7 mouse cellular contexts compared by ENCODE assay signal in genomic region chr4:33204682-33205081, GRCm38 (mm10). TPM values are rescaled to one million over a fixed set of nuclear protein-coding genes. Genes with fewer than 3 reads are reported as not detected.
DNase-seq lines count a peak whose midpoint lies in the region; ATAC-seq and TF ChIP-seq lines count a peak whose summit lies in the region.

No protein-coding gene starts in this region.

- TF ChIP-seq POLR2A in bone marrow, adult 2 months (IDR thresholded peaks at IDR 0.05; ENCODE audit: borderline replicate concordance, control insufficient read depth, low read depth, low read length), result no peak
- no peak for TF ChIP-seq POLR2A in liver, adult 2 months (IDR thresholded peaks at IDR 0.05; ENCODE audit: extremely low read depth, insufficient read depth, low read length)

- peak; percentile 83 for TF ChIP-seq CTCF in bone marrow, adult 2 months (IDR thresholded peaks at IDR 0.05; ENCODE audit: control insufficient read depth, insufficient read depth, low read length)
- peak; percentile 90 for TF ChIP-seq CTCF in liver, adult 2 months (IDR thresholded peaks at IDR 0.05; ENCODE audit: low read depth, low read length)

- peak; percentile 69 for DNase-seq in A20 (ENCODE audit: low read depth, low spot score)
- DNase-seq in CD4-positive, CD25-positive, alpha-beta regulatory T cell, adult 2 months (ENCODE audit: low read depth, low spot score), result peak; percentile 76
- DNase-seq in embryonic facial prominence, embryonic 11.5 days (ENCODE audit: low spot score), result peak; percentile 77
- DNase-seq in liver, adult 2 months (ENCODE audit: extremely low read depth, low read depth, low spot score), result peak; percentile 53
- DNase-seq in retina, postnatal 7 days (ENCODE audit: low read depth, low spot score), result peak; percentile 50

- no peaks in the 10 kb centered on the region for H3K9me3 ChIP-seq in embryonic facial prominence, embryonic 11.5 days (replicated peaks; ENCODE audit: control insufficient read depth, low read length)

- H3K27ac ChIP-seq in bone marrow, adult 2 months (ENCODE audit: control insufficient read depth, insufficient read depth, low read depth, low read length, poor library complexity), result no peak overlapping the region
- no peak overlapping the region for H3K27ac ChIP-seq in embryonic facial prominence, embryonic 11.5 days (replicated peaks; ENCODE audit: low read depth, low read length)
- H3K27ac ChIP-seq in liver, adult 2 months (replicated peaks; ENCODE audit: insufficient read depth, low read depth, low read length), result no peak overlapping the region

- no peaks in the 10 kb centered on the region for H3K4me1 ChIP-seq in bone marrow, adult 2 months (ENCODE audit: control insufficient read depth, insufficient read depth, low read length)
- no peaks in the 10 kb centered on the region for H3K4me1 ChIP-seq in embryonic facial prominence, embryonic 11.5 days (ENCODE audit: control insufficient read depth, insufficient read depth, low read length)
- peaks cover 2% of the 10 kb centered on the region; the same call in 1 of the 2 replicates for H3K4me1 ChIP-seq in liver, adult 2 months (ENCODE audit: control insufficient read depth, insufficient read depth, low read length)

- H3K9ac ChIP-seq in embryonic facial prominence, embryonic 11.5 days (replicated peaks; ENCODE audit: low read length), result no peak overlapping the region
- no peak overlapping the region for H3K9ac ChIP-seq in liver, adult 2 months (ENCODE audit: low read depth, low read length)

- no peak for ATAC-seq in embryonic facial prominence, embryonic 11.5 days (replicated peaks; ENCODE audit: insufficient number of reproducible peaks, low FRiP score, low TSS enrichment, low read depth)
- ATAC-seq in hematopoietic stem cell, adult 5-6 weeks (replicated peaks in 1 of 2; ENCODE audit: insufficient read depth in 1 of 2, low FRiP score in 2 of 2, low TSS enrichment in 1 of 2, low read depth in 1 of 2, poor library complexity in 2 of 2, severe bottlenecking in 2 of 2), result peak; percentile 75 to 83

- no peak overlapping the region for H3K4me3 ChIP-seq in bone marrow, adult 2 months (replicated peaks; ENCODE audit: control insufficient read depth, low read depth, low read length)
- H3K4me3 ChIP-seq in embryonic facial prominence, embryonic 11.5 days (ENCODE audit: low read depth, low read length), result no peak overlapping the region
- H3K4me3 ChIP-seq in liver, adult 2 months (ENCODE audit: insufficient read depth, low read depth, low read length), result no peak overlapping the region

- no peaks in the 10 kb centered on the region for H3K27me3 ChIP-seq in embryonic facial prominence, embryonic 11.5 days (ENCODE audit: control insufficient read depth, insufficient read depth, low read length)
- no peaks in the 10 kb centered on the region for H3K27me3 ChIP-seq in liver, adult 2 months (ENCODE audit: control insufficient read depth, insufficient read depth, low read length)

- 16% methylated on average over 4 of the region's 4 CpGs for WGBS in bone marrow, adult 2 months
- WGBS in embryonic facial prominence, embryonic 11.5 days, result 2% methylated on average over 4 of the region's 4 CpGs
- WGBS in liver, adult 2 months, result 19% methylated on average over 4 of the region's 4 CpGs

- no peak overlapping the region for H3K4me2 ChIP-seq in embryonic facial prominence, embryonic 11.5 days (ENCODE audit: low read depth, low read length)

- no peaks in the 10 kb centered on the region for H3K79me2 ChIP-seq in liver, adult 2 months (ENCODE audit: control insufficient read depth, insufficient read depth, low read length)

- H3K36me3 ChIP-seq in embryonic facial prominence, embryonic 11.5 days (replicated peaks; ENCODE audit: control insufficient read depth, insufficient read depth, low read depth, low read length), result no peaks in the 10 kb centered on the region
- H3K36me3 ChIP-seq in liver, adult 2 months (ENCODE audit: control insufficient read depth, insufficient read depth, low read length), result no peaks in the 10 kb centered on the region

RNA-seq across cellular contexts. Expression of gene Srsf12, which starts 4.1 kb away (rescaled TPM):
- 0.85 TPM in 1 of 2 replicates, not detected in the other for polyA plus RNA-seq in bone marrow, adult 2 months (2011; ENCODE audit: insufficient read depth, insufficient read length, low replicate concordance, missing spikeins)
- polyA plus RNA-seq in embryonic facial prominence, embryonic 11.5 days (2014; fragmentation: Nextera tagmentation; extraction: Ambion mirVana), result 8.5 and 10.8 TPM in 2 replicates
- total RNA-seq in hematopoietic stem cell, adult 5-6 weeks (2017), result 0.25 and 0.89 TPM in 2 replicates
- not detected in 2 replicates for total RNA-seq in liver, adult 2 months (2014; rRNA removed)
- 0.11 TPM in 1 of 2 replicates, not detected in the other for polyA plus RNA-seq in liver, adult 2 months (2012; rRNA removed)

RNA-seq across cellular contexts. Expression of gene Pm20d2, which starts 15.1 kb away (rescaled TPM):
- polyA plus RNA-seq in bone marrow, adult 2 months (2011; ENCODE audit: insufficient read depth, insufficient read length, low replicate concordance, missing spikeins), result 1.2 and 2.8 TPM in 2 replicates
- polyA plus RNA-seq in embryonic facial prominence, embryonic 11.5 days (2014; fragmentation: Nextera tagmentation; extraction: Ambion mirVana), result 0.48 and 1.1 TPM in 2 replicates
- total RNA-seq in hematopoietic stem cell, adult 5-6 weeks (2017), result 1.9 and 3.3 TPM in 2 replicates
- 3.6 and 4.4 TPM in 2 replicates for total RNA-seq in liver, adult 2 months (2014; rRNA removed)
- polyA plus RNA-seq in liver, adult 2 months (2012; rRNA removed), result 7.3 and 8.6 TPM in 2 replicates
